Mouse (Mus musculus) heart, embryonic 12.5 days (tissue): Measurements from ENCODE around the gene Hsd17b6. TPM values are rescaled to one million over a fixed set of nuclear protein-coding genes. Genes with fewer than 3 reads are reported as not detected.
"Not testable (repeated sequence)": the region's sequence is repeated elsewhere in the genome, so short reads cannot be mapped to it uniquely, and the experiment has no call there.

ENCODE experiments used
- ATAC-seq: fragments of 200-750 bp; cut with Nextera tagmentation; 2 replicates; pipeline ENCODE4 v1.8.0; 2017; ENCODE audit warnings: moderate TSS enrichment, moderate library complexity; ENCODE audit not compliant: insufficient number of reproducible peaks, low FRiP score
- H3K27ac ChIP-seq: fragments of 300-500 bp; sonication (generic); 2 replicates; pipeline ENCODE4 v1.5.1; 2016; ENCODE audit warnings: mild to moderate bottlenecking, moderate library complexity; ENCODE audit not compliant: poor library complexity, severe bottlenecking
- H3K27me3 ChIP-seq: fragments of 300-500 bp; sonication (generic); replicated peaks from 2 replicates; pipeline ENCODE4 v1.6.1; 2016; ENCODE audit warnings: mild to moderate bottlenecking, moderate library complexity
- H3K36me3 ChIP-seq: fragments of 300-500 bp; sonication (generic); 2 replicates; pipeline ENCODE4 v1.6.1; 2016; ENCODE audit warnings: mild to moderate bottlenecking, moderate library complexity
- H3K4me1 ChIP-seq: fragments of 300-500 bp; sonication (generic); replicated peaks from 2 replicates; pipeline ENCODE4 v1.6.1; 2016; ENCODE audit warnings: mild to moderate bottlenecking
- H3K4me2 ChIP-seq: fragments of 300-500 bp; sonication (generic); 2 replicates; pipeline ENCODE4 v1.6.1; 2016; ENCODE audit warnings: mild to moderate bottlenecking, moderate library complexity
- H3K4me3 ChIP-seq: fragments of 300-500 bp; sonication (generic); 2 replicates; pipeline ENCODE4 v1.5.1; 2016; ENCODE audit warnings: mild to moderate bottlenecking
- H3K9ac ChIP-seq: fragments of 300-500 bp; sonication (generic); 2 replicates; pipeline ENCODE4 v1.6.1; 2016; ENCODE audit warnings: mild to moderate bottlenecking, moderate library complexity
- H3K9me3 ChIP-seq: fragments of 300-500 bp; sonication (generic); replicated peaks from 2 replicates; pipeline ENCODE4 v1.6.1; 2016; ENCODE audit warnings: mild to moderate bottlenecking, moderate library complexity
- WGBS: fragments of 180-500 bp; shearing (Covaris S2); methylation state at CpG from one replicate; pipeline ENCODE4 v1.1.7; 2016; 5-methylcytosine and 5-hydroxymethylcytosine counted together
- polyA plus RNA-seq: library from polyadenylated mRNA; unstranded; fragments of >200 nt; fragmentation: Nextera tagmentation; extraction: Ambion mirVana; gene quantifications from 2 replicates; pipeline ENCODE4 v1.2.1, GENCODE M21; 2016

Hsd17b6 gene
- polyA plus RNA-seq = not detected in 2 replicates

GRCm38 (mm10) chr10:128007446-128007845, at the start of gene Hsd17b6:
Hsd17b6 (minus strand) TSS chr10:128007611.
- Histone ChIP-seq H3K9me3 (no peaks in the 10 kb centered on the region), H3K4me2 (no peak within 1 kb of the TSS), H3K4me1 (no peaks in the 10 kb centered on the region), H3K36me3 (no peaks in the 10 kb centered on the region), H3K27me3 (no peaks in the 10 kb centered on the region), H3K9ac (no peak within 1 kb of the TSS), H3K27ac (no peak within 1 kb of the TSS), H3K4me3 (no peak within 1 kb of the TSS)
- 74% methylated on average over 1 of the region's 1 CpGs for WGBS
- ATAC-seq = no peak

- WGBS = 91% methylated on average over 8 of the region's 8 CpGs
- ATAC-seq = no peak
- no peak overlapping the region for H3K9ac ChIP-seq
- H3K9me3 ChIP-seq = no peaks in the 10 kb centered on the region
- no peak overlapping the region for H3K27ac ChIP-seq
- H3K4me3 ChIP-seq = no peak overlapping the region
- H3K4me2 ChIP-seq = no peak overlapping the region
- peaks cover 35% of the 10 kb centered on the region for H3K36me3 ChIP-seq
- no peaks in the 10 kb centered on the region for H3K27me3 ChIP-seq
- peaks cover 11% of the 10 kb centered on the region for H3K4me1 ChIP-seq
These were observed 45.6 kb upstream of the Hsd17b6 start for GRCm38 (mm10) chr10:128053001-128053400.

GRCm38 (mm10) chr10:128052136-128052535, 44.7 kb upstream of the Hsd17b6 start:
- not testable (repeated sequence) for H3K4me2 ChIP-seq, H3K27me3 ChIP-seq, H3K27ac ChIP-seq, H3K4me1 ChIP-seq, ATAC-seq, H3K9ac ChIP-seq, H3K4me3 ChIP-seq, H3K9me3 ChIP-seq
- peaks cover 43% of the 10 kb centered on the region for H3K36me3 ChIP-seq
- WGBS = 95% methylated on average over 1 of the region's 2 CpGs

- H3K4me2 ChIP-seq = no peak overlapping the region
- H3K4me3 ChIP-seq = no peak overlapping the region
- H3K27me3 ChIP-seq = no peaks in the 10 kb centered on the region
- no peak overlapping the region for H3K9ac ChIP-seq
- WGBS = 92% methylated on average over 5 of the region's 5 CpGs
- no peak overlapping the region for H3K27ac ChIP-seq
- 0 out of 2 replicates have a peak, but pooled peaks cover 4% of the 10 kb centered on the region for H3K4me1 ChIP-seq
- H3K9me3 ChIP-seq = no peaks in the 10 kb centered on the region
- peaks cover 47% of the 10 kb centered on the region for H3K36me3 ChIP-seq
- no peak for ATAC-seq
These were observed 44.2 kb upstream of the Hsd17b6 start for GRCm38 (mm10) chr10:128051589-128051988.

GRCm38 (mm10) chr10:128050355-128050754, 42.9 kb upstream of the Hsd17b6 start:
- no peaks in the 10 kb centered on the region for H3K9me3 ChIP-seq
- no peak overlapping the region for H3K9ac ChIP-seq
- no peak overlapping the region for H3K4me3 ChIP-seq
- 81% methylated on average over 2 of the region's 2 CpGs for WGBS
- H3K27me3 ChIP-seq = no peaks in the 10 kb centered on the region
- no peak overlapping the region for H3K27ac ChIP-seq
- H3K4me1 ChIP-seq = 0 out of 2 replicates have a peak, but pooled peaks cover 4% of the 10 kb centered on the region
- peaks cover 60% of the 10 kb centered on the region for H3K36me3 ChIP-seq
- no peak overlapping the region for H3K4me2 ChIP-seq
- no peak for ATAC-seq

GRCm38 (mm10) chr10:128049741-128050140, 42.3 kb upstream of the Hsd17b6 start:
- H3K4me1 ChIP-seq = peaks cover 3% of the 10 kb centered on the region
- H3K4me3 ChIP-seq = no peak overlapping the region
- H3K27ac ChIP-seq = no peak overlapping the region
- no peak for ATAC-seq
- H3K9me3 ChIP-seq = no peaks in the 10 kb centered on the region
- H3K9ac ChIP-seq = no peak overlapping the region
- H3K36me3 ChIP-seq = peaks cover 66% of the 10 kb centered on the region
- no peaks in the 10 kb centered on the region for H3K27me3 ChIP-seq
- WGBS = 95% methylated on average over 2 of the region's 2 CpGs
- H3K4me2 ChIP-seq = no peak overlapping the region

- no peak overlapping the region for H3K4me3 ChIP-seq
- no peak overlapping the region for H3K9ac ChIP-seq
- H3K4me2 ChIP-seq = no peak overlapping the region
- 95% methylated on average over 8 of the region's 8 CpGs for WGBS
- no peak overlapping the region for H3K27ac ChIP-seq
- peaks cover 19% of the 10 kb centered on the region for H3K4me1 ChIP-seq
- ATAC-seq = no peak
- H3K9me3 ChIP-seq = no peaks in the 10 kb centered on the region
- peaks cover 82% of the 10 kb centered on the region for H3K36me3 ChIP-seq
- H3K27me3 ChIP-seq = no peaks in the 10 kb centered on the region
These were observed 40.7 kb upstream of the Hsd17b6 start for GRCm38 (mm10) chr10:128048157-128048556.

GRCm38 (mm10) chr10:128043041-128043835, 35.8 kb upstream of the Hsd17b6 start:
- H3K9ac ChIP-seq = peak overlapping the region; percentile 42
- no peaks in the 10 kb centered on the region for H3K27me3 ChIP-seq
- peak overlapping the region; percentile 2; the same call in 1 of the 2 replicates for H3K4me3 ChIP-seq
- 0 out of 2 replicates have a peak, but pooled peaks have one; percentile 27 for ATAC-seq
- H3K9me3 ChIP-seq = no peaks in the 10 kb centered on the region
- peaks cover 95% of the 10 kb centered on the region for H3K36me3 ChIP-seq
- WGBS = 45% methylated on average over 3 of the region's 3 CpGs
- peak overlapping the region; percentile 79 for H3K27ac ChIP-seq
- H3K4me2 ChIP-seq = peak overlapping the region; percentile 37
- peaks cover 68% of the 10 kb centered on the region for H3K4me1 ChIP-seq

GRCm38 (mm10) chr10:128042466-128042865, 35.1 kb upstream of the Hsd17b6 start:
- 83% methylated on average over 3 of the region's 3 CpGs for WGBS
- ATAC-seq = no peak
- no peaks in the 10 kb centered on the region for H3K27me3 ChIP-seq
- H3K4me3 ChIP-seq = no peak overlapping the region
- H3K4me2 ChIP-seq = no peak overlapping the region
- H3K27ac ChIP-seq = peak overlapping the region; percentile 79
- H3K9me3 ChIP-seq = no peaks in the 10 kb centered on the region
- H3K36me3 ChIP-seq = peaks cover 92% of the 10 kb centered on the region
- 0 out of 2 replicates have a peak overlapping the region, but pooled peaks have one; percentile 42 for H3K9ac ChIP-seq
- H3K4me1 ChIP-seq = peaks cover 73% of the 10 kb centered on the region

- no peak overlapping the region for H3K4me3 ChIP-seq
- H3K9me3 ChIP-seq = no peaks in the 10 kb centered on the region
- 82% methylated on average over 4 of the region's 4 CpGs for WGBS
- H3K4me1 ChIP-seq = peaks cover 81% of the 10 kb centered on the region
- 0 out of 2 replicates have a peak overlapping the region, but pooled peaks have one; percentile 42 for H3K9ac ChIP-seq
- H3K27ac ChIP-seq = no peak overlapping the region
- peaks cover 85% of the 10 kb centered on the region for H3K36me3 ChIP-seq
- H3K4me2 ChIP-seq = no peak overlapping the region
- no peak for ATAC-seq
- H3K27me3 ChIP-seq = no peaks in the 10 kb centered on the region
These were observed 34.2 kb upstream of the Hsd17b6 start for GRCm38 (mm10) chr10:128041636-128042035.

GRCm38 (mm10) chr10:128040293-128040692, 32.9 kb upstream of the Hsd17b6 start:
- Histone ChIP-seq H3K27ac (0 out of 2 replicates have a peak overlapping the region, but pooled peaks have one; percentile 10), H3K9ac (no peak overlapping the region; the same call in 1 of the 2 replicates), H3K36me3 (peaks cover 72% of the 10 kb centered on the region), H3K4me3 (no peak overlapping the region), H3K27me3 (no peaks in the 10 kb centered on the region), H3K4me1 (peaks cover 81% of the 10 kb centered on the region), H3K9me3 (no peaks in the 10 kb centered on the region), H3K4me2 (no peak overlapping the region)
- WGBS = 87% methylated on average over 5 of the region's 5 CpGs
- ATAC-seq = no peak
